Mouse (Mus musculus) gastrocnemius, postnatal 14 days (tissue): ENCODE measurements at regions not wholly inside any gene's neighbourhood (a gene's known extent, or its start where the extent isn't known, plus 50 kb on each side); places are given as distances from the start of the nearest gene placed in this dataset.

ENCODE experiments used
- DNase-seq: peaks from one replicate; pipeline ENCODE4 v3.0.0; 2021; ENCODE audit warnings: mixed read lengths
- intact Hi-C: fragments of 180-260 bp; cut with DNase I; formaldehyde crosslinking; loops from one replicate; pipeline ENCODE4 v1.15.1; 2025; ENCODE audit warnings: low total_unique reads

DNA sequence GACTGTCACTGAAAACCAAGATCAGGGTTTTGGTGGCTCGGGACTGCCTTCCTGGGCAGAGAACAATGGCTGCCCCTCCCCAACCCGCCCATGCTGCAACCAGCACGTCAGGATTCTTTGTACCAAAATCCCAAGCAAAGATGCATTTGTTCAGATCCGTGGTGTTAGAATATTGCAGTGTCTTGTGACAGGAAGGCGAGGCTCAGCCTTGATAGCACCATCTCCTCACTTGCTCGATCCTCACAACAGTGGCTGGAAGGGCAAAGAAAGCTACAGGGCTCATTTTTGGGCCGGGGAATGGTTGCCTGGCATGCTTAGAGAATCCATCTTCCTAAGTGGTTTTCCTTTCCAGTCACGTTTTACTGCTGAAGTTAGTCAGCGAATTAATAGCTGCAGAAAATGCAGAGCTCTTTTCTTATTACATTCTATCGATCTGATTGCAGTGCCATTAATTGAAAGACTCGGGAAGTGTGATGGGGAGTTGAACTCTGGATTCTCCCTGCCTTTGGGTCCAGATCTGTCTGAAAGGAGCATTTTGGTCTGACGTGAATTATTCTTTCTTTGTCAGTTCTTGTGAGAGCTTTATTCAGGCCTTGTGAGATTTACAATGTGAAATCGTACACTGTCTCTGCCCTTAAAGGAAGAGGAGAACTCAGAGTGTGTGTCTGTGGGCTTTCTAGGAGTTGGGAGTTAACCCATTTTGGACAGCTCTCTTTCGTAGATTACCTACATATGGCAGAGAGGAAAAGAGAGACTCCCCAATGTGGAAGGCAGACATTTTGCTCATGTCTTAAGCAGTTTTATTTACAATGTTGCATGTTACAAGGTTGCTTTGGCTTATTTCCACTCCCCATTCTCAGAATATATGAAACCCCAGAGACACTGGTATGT, 213.3 kb upstream of the Ubash3b start:
- no peak for DNase-seq
- intact Hi-C loops = loop anchor here (5.0 kb wide), 1 partner anchor 148 kb away; no protein-coding TSS in a partner anchor

GRCm38 (mm10) chr9:41366405-41366804, 204.9 kb upstream of the Ubash3b start:
- no peak for DNase-seq
- intact Hi-C loops = no loop called here

- no peak for DNase-seq
Measured at GRCm38 (mm10) chr9:41365251-41365650, 203.8 kb upstream of the Ubash3b start.

GRCm38 (mm10) chr9:41364442-41365250, 203.1 kb upstream of the Ubash3b start:
- intact Hi-C loops = no loop called here
- no peak for DNase-seq

More at GRCm38 (mm10) chr9:41365251-41365650, 203.8 kb upstream of the Ubash3b start:
- intact Hi-C loops = no loop called here

DNA sequence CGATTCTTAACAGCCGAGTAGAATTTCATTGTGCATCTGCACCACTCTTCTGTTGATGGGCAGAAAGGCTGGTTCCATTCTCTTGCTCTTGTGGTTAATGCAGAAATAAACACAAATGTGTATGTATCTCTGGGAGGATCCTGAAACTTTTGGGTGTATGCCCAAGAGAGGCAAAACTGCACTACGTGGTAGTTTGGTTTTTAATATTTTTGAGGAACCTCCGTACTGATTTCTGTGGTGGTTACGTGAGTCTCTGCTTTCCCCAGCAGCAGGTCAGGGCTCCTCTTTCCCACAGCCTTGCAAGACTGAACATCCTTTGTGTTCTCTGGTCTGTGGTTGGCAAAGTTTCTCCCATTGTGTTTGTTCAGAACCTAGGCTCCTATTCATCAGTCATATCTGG, 198.9 kb upstream of the Ubash3b start:
- intact Hi-C loops = no loop called here
- DNase-seq = no peak

- DNase-seq = no peak
- intact Hi-C loops = no loop called here
Measured at GRCm38 (mm10) chr9:41359286-41359685, 197.8 kb upstream of the Ubash3b start.

DNA sequence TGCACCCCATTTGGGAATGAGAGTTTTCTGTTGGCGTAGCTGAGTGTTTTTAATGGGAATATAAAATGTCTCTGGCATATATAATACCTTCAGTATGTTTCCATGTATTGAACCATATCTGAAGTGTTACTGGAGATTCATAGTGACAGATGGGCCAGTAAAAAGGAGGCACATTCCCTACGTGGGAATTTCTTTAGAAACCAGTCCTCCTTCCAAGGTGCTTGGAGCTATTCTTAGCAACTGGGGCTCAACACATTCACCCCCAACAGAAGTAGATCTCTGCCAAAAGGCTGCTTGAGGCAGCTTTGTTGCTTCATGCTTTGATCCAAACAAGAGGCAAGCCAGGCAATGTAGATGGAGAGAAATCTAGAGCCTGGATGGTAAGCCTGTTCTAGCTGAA, 183.8 kb upstream of the Ubash3b start:
- intact Hi-C loops = no loop called here
- no peak for DNase-seq

GRCm38 (mm10) chr9:41337375-41337774, 175.9 kb upstream of the Ubash3b start:
- intact Hi-C loops = no loop called here
- no peak for DNase-seq

DNA sequence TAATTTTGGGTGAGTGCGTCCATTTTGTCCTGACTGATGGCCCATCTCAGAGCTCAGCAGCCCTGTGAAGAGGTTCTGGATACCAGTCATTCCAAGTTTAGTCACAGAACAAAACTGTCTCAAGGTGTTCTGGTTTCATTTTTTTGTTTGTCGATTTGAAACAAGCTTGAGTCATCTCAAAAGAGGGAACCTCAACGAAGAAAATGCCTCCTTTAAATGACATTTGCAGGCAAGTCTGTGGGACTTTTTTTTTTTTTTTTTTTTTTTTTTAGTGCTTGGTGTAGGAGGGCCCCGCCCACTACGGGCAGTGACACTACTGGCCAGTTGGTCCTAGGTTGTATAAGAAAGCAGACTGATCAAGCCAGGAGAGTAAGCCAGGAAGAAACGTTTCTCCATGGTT, 175.3 kb upstream of the Ubash3b start:
- DNase-seq = no peak
- intact Hi-C loops = no loop called here

- intact Hi-C loops = no loop called here
- DNase-seq = no peak
Measured at GRCm38 (mm10) chr9:41334462-41335241, 173.2 kb upstream of the Ubash3b start.

DNA sequence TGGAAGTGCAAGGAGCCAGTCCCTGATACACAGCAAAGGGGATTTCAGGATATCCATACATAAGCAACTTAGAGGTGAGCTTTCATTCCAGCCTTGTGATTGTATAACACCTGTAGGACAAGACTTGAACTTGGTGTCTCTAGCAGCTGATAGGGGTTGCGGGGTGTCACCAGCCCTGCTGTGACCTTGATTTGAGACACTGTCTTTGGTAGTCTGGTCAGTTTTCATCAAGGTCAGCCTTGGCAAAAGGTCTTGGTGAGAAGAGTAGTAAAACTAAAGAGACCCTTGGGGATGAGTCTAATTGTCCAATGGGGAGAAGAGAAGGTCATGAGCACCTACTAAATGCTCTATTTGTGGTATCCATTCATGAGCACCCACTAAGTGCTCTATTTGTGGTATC, 172.0 kb upstream of the Ubash3b start:
- no peak for DNase-seq
- intact Hi-C loops = no loop called here

DNA sequence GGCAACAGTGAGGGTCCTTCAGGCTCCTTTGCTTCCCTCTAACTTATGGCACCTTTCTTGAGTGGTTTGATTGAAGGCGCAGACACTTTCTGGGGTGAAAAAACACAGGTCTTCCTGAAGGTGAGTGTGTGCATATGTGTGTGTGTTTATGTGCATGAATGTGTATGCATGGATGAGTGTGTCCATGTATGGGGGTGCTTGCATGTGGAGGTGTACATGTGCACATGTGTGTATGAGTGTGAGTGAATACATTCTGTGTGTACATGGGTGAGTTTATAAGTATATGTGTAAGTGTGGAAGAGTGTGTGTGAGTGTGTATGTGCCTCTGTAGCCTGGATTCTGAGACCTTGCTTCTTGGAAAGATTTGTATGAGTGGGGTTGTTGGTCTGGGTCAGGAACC, 167.5 kb upstream of the Ubash3b start:
- intact Hi-C loops = no loop called here
- DNase-seq = no peak

GRCm38 (mm10) chr9:41328480-41328879, 167.0 kb upstream of the Ubash3b start:
- intact Hi-C loops = no loop called here
- DNase-seq = no peak

DNA sequence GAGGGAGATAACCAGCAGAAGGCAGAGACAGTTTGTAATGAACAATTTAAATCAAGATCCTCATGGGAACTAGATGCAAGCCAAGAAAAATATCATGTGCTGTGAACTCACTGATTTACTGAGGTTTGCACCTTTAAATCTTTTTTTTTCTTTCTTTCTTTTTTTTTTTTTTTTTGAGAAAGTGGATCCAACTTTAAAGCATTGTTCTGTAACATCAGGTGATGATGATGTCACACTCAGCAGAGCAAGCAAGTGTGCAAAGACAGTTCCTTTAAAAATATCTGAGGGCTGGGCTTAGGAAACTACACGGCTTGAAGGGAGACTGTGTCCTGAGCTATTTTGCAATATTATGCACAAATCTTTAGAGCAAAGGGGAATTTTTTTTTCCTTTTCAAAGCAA, 166.6 kb upstream of the Ubash3b start:
- intact Hi-C loops = no loop called here
- DNase-seq = no peak

DNA sequence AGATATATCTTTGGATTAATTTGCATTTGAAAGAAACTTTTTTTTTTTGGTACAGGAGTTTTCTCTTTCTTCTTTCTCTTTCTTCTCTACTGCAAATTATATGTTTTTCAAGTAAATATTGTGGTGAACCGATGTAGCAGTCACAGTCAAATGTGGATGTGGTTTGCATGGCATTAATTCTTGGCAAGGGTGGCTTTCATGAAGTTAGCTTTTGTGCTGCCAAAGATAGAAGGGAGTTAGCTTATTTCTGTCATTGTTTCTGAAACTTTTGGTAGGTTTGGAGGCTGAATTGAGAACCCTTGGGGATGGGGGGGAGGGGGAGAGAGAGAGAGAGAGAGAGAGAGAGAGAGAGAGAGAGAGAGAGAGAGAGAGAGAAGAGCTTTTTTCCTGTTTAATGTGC, 166.1 kb upstream of the Ubash3b start:
- intact Hi-C loops = no loop called here
- no peak for DNase-seq

- intact Hi-C loops = no loop called here
- DNase-seq = peak; percentile 53
Measured at GRCm38 (mm10) chr9:41326772-41327560, 165.5 kb upstream of the Ubash3b start.

- no peak for DNase-seq
- intact Hi-C loops = no loop called here
Measured at GRCm38 (mm10) chr9:41321521-41321920, 160.0 kb upstream of the Ubash3b start.

- DNase-seq = no peak
- intact Hi-C loops = no loop called here
Measured at GRCm38 (mm10) chr9:41319066-41319465, 157.6 kb upstream of the Ubash3b start.

- no peak for DNase-seq
- intact Hi-C loops = no loop called here
Measured at GRCm38 (mm10) chr9:41306229-41306628, 144.7 kb upstream of the Ubash3b start.
